Mouse (Mus musculus) embryonic facial prominence, embryonic 15.5 days (tissue): Measurements from ENCODE around the gene Tmem269. TPM values are rescaled to one million over a fixed set of nuclear protein-coding genes. Genes with fewer than 3 reads are reported as not detected.

Source experiments
- ATAC-seq: fragments of 200-750 bp; cut with Nextera tagmentation; 2 replicates; pipeline ENCODE4 v1.8.0; 2017; ENCODE audit warnings: low read depth, moderate TSS enrichment; ENCODE audit not compliant: insufficient number of reproducible peaks, low FRiP score, low TSS enrichment
- H3K27ac ChIP-seq: fragments of 300-500 bp; sonication (generic); replicated peaks from 2 replicates; pipeline ENCODE4 v1.5.1; 2015; ENCODE audit warnings: mild to moderate bottlenecking, inconsistent platforms
- H3K27me3 ChIP-seq: fragments of 300-500 bp; sonication (generic); 2 replicates; pipeline ENCODE4 v1.6.1; 2015; ENCODE audit warnings: inconsistent platforms
- H3K36me3 ChIP-seq: fragments of 300-500 bp; sonication (generic); 2 replicates; pipeline ENCODE4 v1.6.1; 2015; ENCODE audit warnings: mild to moderate bottlenecking, inconsistent platforms
- H3K4me1 ChIP-seq: fragments of 300-500 bp; sonication (generic); 2 replicates; pipeline ENCODE4 v1.6.1; 2015; ENCODE audit warnings: inconsistent platforms
- H3K4me2 ChIP-seq: fragments of 300-500 bp; sonication (generic); replicated peaks from 2 replicates; pipeline ENCODE4 v1.6.1; 2015; ENCODE audit warnings: mild to moderate bottlenecking, inconsistent platforms
- H3K4me3 ChIP-seq: fragments of 300-500 bp; sonication (generic); replicated peaks from 2 replicates; pipeline ENCODE4 v1.5.1; 2015; ENCODE audit warnings: mild to moderate bottlenecking, inconsistent platforms
- H3K9ac ChIP-seq: fragments of 300-500 bp; sonication (generic); 2 replicates; pipeline ENCODE4 v1.6.1; 2015; ENCODE audit warnings: inconsistent platforms
- H3K9me3 ChIP-seq: fragments of 300-500 bp; sonication (generic); replicated peaks from 2 replicates; pipeline ENCODE4 v1.6.1; 2016; ENCODE audit warnings: inconsistent platforms
- WGBS: fragments of 180-500 bp; shearing (Covaris S2); methylation state at CpG from one replicate; pipeline ENCODE4 v1.1.7; 2015; 5-methylcytosine and 5-hydroxymethylcytosine counted together
- polyA plus RNA-seq: library from polyadenylated mRNA; unstranded; fragments of >200 nt; fragmentation: Nextera tagmentation; extraction: Ambion mirVana; gene quantifications from 2 replicates; pipeline ENCODE4 v1.2.1, GENCODE M21; 2015

Tmem269 gene
- polyA plus RNA-seq, 1 experiment from 2014 or later: 0.13 TPM

GRCm38 (mm10) chr4:119178331-119178730 lies 39.7 kb downstream of the Tmem269 start:
- H3K4me1 ChIP-seq: 0 out of 2 replicates have a peak, but pooled peaks cover under 1% of the 10 kb centered on the region
- H3K27me3 ChIP-seq: no peaks in the 10 kb centered on the region
- 67% methylated on average over 18 of the region's 18 CpGs for WGBS
- H3K4me3 ChIP-seq: no peak overlapping the region
- no peak for ATAC-seq
- no peak overlapping the region for H3K27ac ChIP-seq
- no peaks in the 10 kb centered on the region for H3K9me3 ChIP-seq
- H3K9ac ChIP-seq: no peak overlapping the region
- H3K4me2 ChIP-seq: no peak overlapping the region
- no peaks in the 10 kb centered on the region for H3K36me3 ChIP-seq

- H3K4me2 ChIP-seq: no peak overlapping the region
- WGBS: 70% methylated on average over 5 of the region's 5 CpGs
- H3K27ac ChIP-seq: no peak overlapping the region
- H3K27me3 ChIP-seq: no peaks in the 10 kb centered on the region
- no peaks in the 10 kb centered on the region for H3K9me3 ChIP-seq
- no peak for ATAC-seq
- peaks cover 6% of the 10 kb centered on the region for H3K4me1 ChIP-seq
- H3K4me3 ChIP-seq: no peak overlapping the region
- no peaks in the 10 kb centered on the region for H3K36me3 ChIP-seq
- H3K9ac ChIP-seq: no peak overlapping the region
These were observed 40.3 kb downstream of the Tmem269 start for GRCm38 (mm10) chr4:119177702-119178101.

GRCm38 (mm10) chr4:119173851-119174453 lies 44.1 kb downstream of the Tmem269 start, which contains the start of gene Zfp691:
Gene Zfp691 (minus strand): TSS chr4:119174195.
- no peaks in the 10 kb centered on the region for H3K9me3 ChIP-seq
- peak; percentile 99 for ATAC-seq
- H3K9ac ChIP-seq: peak within 1 kb of the TSS; percentile 59
- peaks cover 17% of the 10 kb centered on the region for H3K4me1 ChIP-seq
- 0 out of 2 replicates have a peak within 1 kb of the TSS, but pooled peaks have one; percentile 61 for H3K27ac ChIP-seq
- under 1% methylated on average over 40 of the region's 40 CpGs for WGBS
- H3K4me3 ChIP-seq: peak within 1 kb of the TSS; percentile 75
- peak within 1 kb of the TSS; percentile 60 for H3K4me2 ChIP-seq
- peaks cover 18% of the 10 kb centered on the region for H3K36me3 ChIP-seq
- H3K27me3 ChIP-seq: no peaks in the 10 kb centered on the region

- H3K4me2 ChIP-seq: peak overlapping the region; percentile 60
- peaks cover 17% of the 10 kb centered on the region for H3K4me1 ChIP-seq
- WGBS: 34% methylated on average over 18 of the region's 18 CpGs
- no peak overlapping the region for H3K27ac ChIP-seq
- H3K4me3 ChIP-seq: peak overlapping the region; percentile 75
- peak overlapping the region; percentile 59 for H3K9ac ChIP-seq
- no peak for ATAC-seq
- H3K9me3 ChIP-seq: no peaks in the 10 kb centered on the region
- no peaks in the 10 kb centered on the region for H3K27me3 ChIP-seq
- peaks cover 27% of the 10 kb centered on the region for H3K36me3 ChIP-seq
These were observed 44.9 kb downstream of the Tmem269 start for GRCm38 (mm10) chr4:119172919-119173650.

GRCm38 (mm10) chr4:119167663-119168062 lies 50.4 kb downstream of the Tmem269 start:
- H3K4me2 ChIP-seq: no peak overlapping the region
- H3K27ac ChIP-seq: no peak overlapping the region
- no peaks in the 10 kb centered on the region for H3K27me3 ChIP-seq
- 5% methylated on average over 4 of the region's 4 CpGs for WGBS
- H3K36me3 ChIP-seq: peaks cover 27% of the 10 kb centered on the region
- peaks cover 10% of the 10 kb centered on the region for H3K4me1 ChIP-seq
- H3K9me3 ChIP-seq: no peaks in the 10 kb centered on the region
- ATAC-seq: no peak
- no peak overlapping the region for H3K4me3 ChIP-seq
- no peak overlapping the region for H3K9ac ChIP-seq

- no peaks in the 10 kb centered on the region for H3K9me3 ChIP-seq
- no peaks in the 10 kb centered on the region for H3K27me3 ChIP-seq
- H3K9ac ChIP-seq: no peak overlapping the region
- WGBS: 71% methylated on average over 4 of the region's 4 CpGs
- peaks cover 27% of the 10 kb centered on the region for H3K36me3 ChIP-seq
- no peak overlapping the region for H3K4me3 ChIP-seq
- H3K27ac ChIP-seq: no peak overlapping the region
- no peak for ATAC-seq
- H3K4me1 ChIP-seq: peaks cover 4% of the 10 kb centered on the region; the same call in 1 of the 2 replicates
- H3K4me2 ChIP-seq: no peak overlapping the region
These were observed 50.9 kb downstream of the Tmem269 start for GRCm38 (mm10) chr4:119167068-119167467.

GRCm38 (mm10) chr4:119165916-119166315 lies 52.1 kb downstream of the Tmem269 start:
- Histone ChIP-seq H3K36me3 (peaks cover 27% of the 10 kb centered on the region), H3K4me3 (no peak overlapping the region), H3K9me3 (no peaks in the 10 kb centered on the region), H3K4me1 (no peaks in the 10 kb centered on the region), H3K27me3 (no peaks in the 10 kb centered on the region), H3K4me2 (no peak overlapping the region), H3K27ac (no peak overlapping the region), H3K9ac (no peak overlapping the region)
- WGBS: 66% methylated on average over 7 of the region's 7 CpGs
- no peak for ATAC-seq

- H3K4me3 ChIP-seq: no peak overlapping the region
- H3K9me3 ChIP-seq: no peaks in the 10 kb centered on the region
- H3K9ac ChIP-seq: no peak overlapping the region
- 79% methylated on average over 4 of the region's 4 CpGs for WGBS
- no peak overlapping the region for H3K4me2 ChIP-seq
- H3K27ac ChIP-seq: no peak overlapping the region
- no peak for ATAC-seq
- no peaks in the 10 kb centered on the region for H3K4me1 ChIP-seq
- no peaks in the 10 kb centered on the region for H3K36me3 ChIP-seq
- no peaks in the 10 kb centered on the region for H3K27me3 ChIP-seq
These were observed 55.0 kb downstream of the Tmem269 start for GRCm38 (mm10) chr4:119162990-119163389.

GRCm38 (mm10) chr4:119161358-119161757 lies 56.7 kb downstream of the Tmem269 start:
- Histone ChIP-seq H3K9ac (no peak overlapping the region), H3K4me2 (no peak overlapping the region), H3K9me3 (no peaks in the 10 kb centered on the region), H3K4me3 (no peak overlapping the region), H3K36me3 (no peaks in the 10 kb centered on the region), H3K27me3 (no peaks in the 10 kb centered on the region), H3K4me1 (no peaks in the 10 kb centered on the region), H3K27ac (no peak overlapping the region)
- no peak for ATAC-seq
- WGBS: 69% methylated on average over 3 of the region's 3 CpGs

- Histone ChIP-seq H3K4me1 (no peaks in the 10 kb centered on the region), H3K4me2 (no peak overlapping the region), H3K27me3 (no peaks in the 10 kb centered on the region), H3K9ac (no peak overlapping the region), H3K36me3 (no peaks in the 10 kb centered on the region), H3K4me3 (no peak overlapping the region), H3K27ac (no peak overlapping the region), H3K9me3 (no peaks in the 10 kb centered on the region)
- ATAC-seq: no peak; the same call in 1 of the 2 replicates
- 71% methylated on average over 5 of the region's 5 CpGs for WGBS
These were observed 60.1 kb downstream of the Tmem269 start for GRCm38 (mm10) chr4:119157891-119158290.

GRCm38 (mm10) chr4:119157186-119157585 lies 60.8 kb downstream of the Tmem269 start:
- no peaks in the 10 kb centered on the region for H3K9me3 ChIP-seq
- H3K4me2 ChIP-seq: no peak overlapping the region
- no peak overlapping the region for H3K4me3 ChIP-seq
- 35% methylated on average over 2 of the region's 2 CpGs for WGBS
- ATAC-seq: no peak
- H3K27me3 ChIP-seq: no peaks in the 10 kb centered on the region
- H3K36me3 ChIP-seq: no peaks in the 10 kb centered on the region
- no peak overlapping the region for H3K9ac ChIP-seq
- no peaks in the 10 kb centered on the region for H3K4me1 ChIP-seq
- H3K27ac ChIP-seq: no peak overlapping the region
